Mouse (Mus musculus) MEL (cell line): ENCODE data around the gene Ccdc63. TPM values are rescaled to one million over a fixed set of nuclear protein-coding genes. Genes with fewer than 3 reads are reported as not detected.

Source experiments
- DNase-seq: peaks from one replicate; pipeline ENCODE4 v3.0.0; 2011; ENCODE audit warnings: low read depth, low spot score
- H3K27ac ChIP-seq: 2 replicates; pipeline ENCODE4 v1.5.1; 2012; ENCODE audit warnings: low read depth, mild to moderate bottlenecking, control low read depth, low read length, moderate library complexity; ENCODE audit not compliant: control insufficient read depth
- H3K27me3 ChIP-seq, 2 experiments: fragments of 150-350 bp in 1 of 2; sonication (generic) in 1 of 2; 2 replicates each; pipeline ENCODE4 v1.6.1; 2012; ENCODE audit warnings: low read length in 2 of 2, mild to moderate bottlenecking in 2 of 2, improper control_type of control experiment in 1 of 2, moderate library complexity in 1 of 2; ENCODE audit not compliant: insufficient read depth in 2 of 2, control insufficient read depth in 1 of 2
- H3K36me3 ChIP-seq, 2 experiments: 2 replicates each; pipeline ENCODE4 v1.6.1; 2012 to 2014; ENCODE audit warnings: low read length in 2 of 2, improper control_type of control experiment in 1 of 2, inconsistent platforms in 1 of 2, mild to moderate bottlenecking in 1 of 2; ENCODE audit not compliant: insufficient read depth in 2 of 2, control insufficient read depth in 1 of 2
- H3K4me1 ChIP-seq, 2 experiments: fragments of 150-350 bp in 1 of 2; sonication (generic) in 1 of 2; 2 replicates each; pipeline ENCODE4 v1.6.1; 2012; ENCODE audit warnings: low read length in 2 of 2, improper control_type of control experiment in 1 of 2, mild to moderate bottlenecking in 1 of 2; ENCODE audit not compliant: insufficient read depth in 2 of 2, control insufficient read depth in 1 of 2
- H3K4me3 ChIP-seq, 2 experiments: fragments of 150-350 bp in 1 of 2; sonication (generic) in 1 of 2; 2 replicates each; pipeline ENCODE4 v1.5.1; 2012; ENCODE audit warnings: low read depth in 2 of 2, low read length in 2 of 2, mild to moderate bottlenecking in 2 of 2, moderate library complexity in 2 of 2, control low read depth in 1 of 2, improper control_type of control experiment in 1 of 2; ENCODE audit not compliant: control insufficient read depth in 1 of 2, insufficient read depth in 1 of 2
- H3K79me2 ChIP-seq: 2 replicates; pipeline ENCODE4 v1.6.1; 2012; ENCODE audit warnings: mild to moderate bottlenecking, low read length, moderate library complexity; ENCODE audit not compliant: control insufficient read depth, poor library complexity, insufficient read depth
- H3K9ac ChIP-seq: 2 replicates; pipeline ENCODE4 v1.6.1; 2012; ENCODE audit warnings: low read depth, mild to moderate bottlenecking, control low read depth, low read length, moderate library complexity; ENCODE audit not compliant: control insufficient read depth, poor library complexity, severe bottlenecking
- H3K9me3 ChIP-seq: fragments of 150-350 bp; sonication (generic); replicated peaks from 2 replicates; pipeline ENCODE4 v1.6.1; 2012; ENCODE audit warnings: mild to moderate bottlenecking, low read length, improper control_type of control experiment, moderate library complexity; ENCODE audit not compliant: insufficient read depth
- ETS1 ChIP-seq: IDR thresholded peaks from 2 replicates; pipeline ENCODE4 v1.6.1; 2012; ENCODE audit warnings: low read depth, mild to moderate bottlenecking, inconsistent platforms, low read length, improper control_type of control experiment, moderate library complexity
- JUND ChIP-seq: IDR thresholded peaks from 2 replicates; pipeline ENCODE4 v1.6.1; 2011; ENCODE audit warnings: low read depth, mild to moderate bottlenecking, improper control_type of control experiment, low read length
- MAFK ChIP-seq: IDR thresholded peaks from 2 replicates; pipeline ENCODE4 v1.6.1; 2011; ENCODE audit warnings: low read depth, mild to moderate bottlenecking, low read length, improper control_type of control experiment, borderline replicate concordance
- MAZ ChIP-seq: IDR thresholded peaks from 2 replicates; pipeline ENCODE4 v1.6.1; 2012; ENCODE audit warnings: low read depth, mild to moderate bottlenecking, inconsistent platforms, low read length, improper control_type of control experiment
- MEF2A ChIP-seq: IDR thresholded peaks from 2 replicates; pipeline ENCODE4 v1.6.1; 2014; ENCODE audit warnings: low read depth, mild to moderate bottlenecking, inconsistent platforms, low read length, improper control_type of control experiment; ENCODE audit not compliant: poor library complexity, insufficient replicate concordance, severe bottlenecking; ENCODE audit errors: extremely low read depth
- MYB ChIP-seq: IDR thresholded peaks from 2 replicates; pipeline ENCODE4 v1.6.1; 2011; ENCODE audit warnings: mild to moderate bottlenecking, low read depth, low read length, improper control_type of control experiment
- NRF1 ChIP-seq: IDR thresholded peaks from 2 replicates; pipeline ENCODE4 v1.6.1; 2014; ENCODE audit warnings: low read depth, mild to moderate bottlenecking, inconsistent platforms, low read length, improper control_type of control experiment, moderate library complexity; ENCODE audit not compliant: poor library complexity, insufficient read depth, severe bottlenecking
- POLR2AphosphoS5 ChIP-seq: IDR thresholded peaks from 2 replicates; pipeline ENCODE4 v1.6.1; 2012; ENCODE audit warnings: low read depth, borderline replicate concordance, mild to moderate bottlenecking, inconsistent platforms, low read length, moderate library complexity, mixed read lengths
- RCOR1 ChIP-seq: IDR thresholded peaks from 2 replicates; pipeline ENCODE4 v1.6.1; 2012; ENCODE audit warnings: low read depth, mild to moderate bottlenecking, inconsistent platforms, low read length, improper control_type of control experiment
- TAL1 ChIP-seq: IDR thresholded peaks from 2 replicates; pipeline ENCODE4 v1.6.1; 2012; ENCODE audit warnings: mild to moderate bottlenecking, inconsistent platforms, low read length, moderate library complexity, mixed read lengths
- TBP ChIP-seq: IDR thresholded peaks from 2 replicates; pipeline ENCODE4 v1.8.0; 2011; ENCODE audit warnings: low read depth, low read length, improper control_type of control experiment
- TCF12 ChIP-seq: IDR thresholded peaks from 2 replicates; pipeline ENCODE4 v1.6.1; 2014; ENCODE audit warnings: low read depth, mild to moderate bottlenecking, inconsistent platforms, low read length, improper control_type of control experiment, moderate library complexity
- USF1 ChIP-seq: IDR thresholded peaks from 2 replicates; pipeline ENCODE4 v1.6.1; 2014; ENCODE audit warnings: low read depth, mild to moderate bottlenecking, inconsistent platforms, low read length, improper control_type of control experiment, moderate library complexity
- ZC3H11A ChIP-seq: IDR thresholded peaks from 2 replicates; pipeline ENCODE4 v1.6.1; 2012; ENCODE audit warnings: low read depth, mild to moderate bottlenecking, inconsistent platforms, low read length, improper control_type of control experiment
- ZKSCAN1 ChIP-seq: IDR thresholded peaks from 2 replicates; pipeline ENCODE4 v1.6.1; 2012; ENCODE audit warnings: low read depth, mild to moderate bottlenecking, inconsistent platforms, low read length, improper control_type of control experiment, moderate library complexity
- ZMIZ1 ChIP-seq: IDR thresholded peaks from 2 replicates; pipeline ENCODE4 v1.6.1; 2012; ENCODE audit warnings: low read depth, mild to moderate bottlenecking, inconsistent platforms, low read length, improper control_type of control experiment, moderate library complexity
- polyA plus RNA-seq, 2 experiments: library from polyadenylated mRNA; stranded (reverse) in 1 of 2; unstranded in 1 of 2; fragments of >175 nt in 1 of 2; fragments of >200 nt in 1 of 2; gene quantifications; 2 replicates each; pipeline versions ENCODE4 v1.2.1 to v1.2.4; 2012; ENCODE audit warnings: low replicate concordance in 2 of 2, low read depth in 1 of 2; ENCODE audit not compliant: insufficient read length in 2 of 2, insufficient read depth in 1 of 2, missing spikeins in 1 of 2
- total RNA-seq: library from RNA; depleted of rRNA; stranded (reverse); fragments of 300-350 nt; gene quantifications from 2 replicates; pipeline ENCODE4 v1.2.3, GENCODE M21; 2012

Ccdc63 gene
- total and polyA plus RNA-seq, 3 experiments = 1.6 to 4.7 TPM; not detected in 1

- H3K4me1 ChIP-seq = no peaks in the 10 kb centered on the region
- no peak overlapping the region for H3K9ac ChIP-seq
- H3K27me3 ChIP-seq = no peaks in the 10 kb centered on the region; a peak in 2 of 4 replicates
- H3K79me2 ChIP-seq = no peaks in the 10 kb centered on the region
- TF ChIP-seq ETS1 = peak; percentile 40; the same call in 1 of the 2 replicates
- no peak for TF ChIP-seq ZKSCAN1
- TF ChIP-seq, all 39 proteins: peak for 1
- Histone ChIP-seq H3K9me3 (no peaks in the 10 kb centered on the region), H3K27ac (no peak overlapping the region), H3K36me3 (peaks cover 0 to 2% of the 10 kb centered on the region in 2 experiments; a peak in 1 of 4 replicates), H3K4me3 (no peak overlapping the region)
- no peak for DNase-seq
These were observed 57.3 kb downstream of the Ccdc63 start for GRCm38 (mm10) chr5:122083282-122083681.

DNA sequence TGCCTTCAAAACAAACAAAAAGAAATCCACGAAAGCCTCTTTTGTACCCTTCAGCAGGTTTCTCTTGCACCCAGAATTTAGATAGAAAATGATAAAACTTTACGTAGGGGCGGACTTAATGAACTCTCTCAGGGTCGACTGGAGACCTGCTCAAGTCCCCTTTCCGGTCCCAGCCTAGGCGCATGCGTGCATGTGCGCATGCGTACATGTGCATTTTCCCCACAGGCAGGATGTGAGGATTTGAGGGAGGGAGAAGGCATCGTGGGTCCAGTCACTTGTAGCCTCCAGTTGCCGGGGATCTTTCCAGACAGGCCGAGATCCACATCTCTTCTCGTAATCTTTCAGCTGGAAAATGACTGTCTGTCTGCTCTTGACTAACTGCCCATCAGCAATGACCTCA is 59.2 kb downstream of the Ccdc63 start:
- no peaks in the 10 kb centered on the region for H3K4me1 ChIP-seq
- no peak overlapping the region for H3K4me3 ChIP-seq
- no peak overlapping the region for H3K27ac ChIP-seq
- DNase-seq = no peak
- no peaks in the 10 kb centered on the region for H3K9me3 ChIP-seq
- no peak overlapping the region for H3K9ac ChIP-seq
- H3K79me2 ChIP-seq = no peaks in the 10 kb centered on the region
- peaks cover 0 to 2% of the 10 kb centered on the region in 2 experiments; a peak in 1 of 4 replicates for H3K36me3 ChIP-seq
- H3K27me3 ChIP-seq = no peaks in the 10 kb centered on the region; a peak in 1 of 4 replicates
- no peak for TF ChIP-seq MAFK
- no peak for TF ChIP-seq TBP
- no peak for TF ChIP-seq USF1
- TF ChIP-seq JUND = no peak
- no peak for TF ChIP-seq NRF1
- TF ChIP-seq TCF12 = no peak
- TF ChIP-seq MAZ = no peak
- TF ChIP-seq POLR2AphosphoS5 = no peak
- no peak for TF ChIP-seq ZC3H11A
- no peak for TF ChIP-seq RCOR1
- no peak for TF ChIP-seq MYB
- no peak for TF ChIP-seq ETS1
- no peak for TF ChIP-seq ZMIZ1
- TF ChIP-seq TAL1 = no peak
- no peak for TF ChIP-seq MEF2A
